Mouse (Mus musculus) spleen, adult 2 months (tissue): Measurements from ENCODE around the gene Pitpna. TPM values are rescaled to one million over a fixed set of nuclear protein-coding genes. Genes with fewer than 3 reads are reported as not detected.

Source experiments
- DNase-seq, 2 experiments: peaks; one replicate each; pipeline versions ENCODE4 v3.0.0 to v3.0.0-alpha.2; 2012 to 2021; ENCODE audit warnings: low spot score in 2 of 2, low read depth in 1 of 2
- H3K27ac ChIP-seq: fragments of 200-500 bp; 2 replicates; pipeline ENCODE4 v1.5.1; 2012; ENCODE audit warnings: low read length, inconsistent platforms; ENCODE audit not compliant: insufficient read depth
- H3K27me3 ChIP-seq: fragments of 200-500 bp; 2 replicates; pipeline ENCODE4 v1.6.1; 2012; ENCODE audit warnings: mild to moderate bottlenecking, moderate library complexity, low read length, inconsistent platforms; ENCODE audit not compliant: control insufficient read depth, insufficient read depth
- H3K36me3 ChIP-seq: fragments of 200-500 bp; 2 replicates; pipeline ENCODE4 v1.6.1; 2012; ENCODE audit warnings: mild to moderate bottlenecking, low read length, inconsistent platforms; ENCODE audit not compliant: control insufficient read depth, insufficient read depth
- H3K4me1 ChIP-seq: fragments of 200-500 bp; 2 replicates; pipeline ENCODE4 v1.6.1; 2011; ENCODE audit warnings: inconsistent platforms; ENCODE audit not compliant: control insufficient read depth, insufficient read depth, insufficient read length
- H3K4me3 ChIP-seq: fragments of 200-500 bp; 2 replicates; pipeline ENCODE4 v1.5.1; 2011; ENCODE audit warnings: mild to moderate bottlenecking, inconsistent platforms; ENCODE audit not compliant: insufficient read depth, insufficient read length; ENCODE audit errors: extremely low read depth
- CTCF ChIP-seq: fragments of 200-500 bp; IDR thresholded peaks from 2 replicates; pipeline ENCODE4 v1.5.1; 2011; ENCODE audit warnings: mild to moderate bottlenecking, inconsistent platforms; ENCODE audit not compliant: insufficient read depth, insufficient read length, insufficient replicate concordance; ENCODE audit errors: extremely low read depth
- POLR2A ChIP-seq: fragments of 200-500 bp; IDR thresholded peaks from 2 replicates; pipeline ENCODE4 v1.6.1; 2011; ENCODE audit warnings: low read depth, low read length, inconsistent platforms
- WGBS: fragments of 180-500 bp; shearing (Covaris S2); methylation state at CpG from one replicate; pipeline ENCODE4 v1.1.7; 2018; 5-methylcytosine and 5-hydroxymethylcytosine counted together
- polyA plus RNA-seq: library from polyadenylated mRNA; depleted of rRNA; stranded (reverse); fragments of >200 nt; gene quantifications from 2 replicates; pipeline ENCODE4 v1.2.3, GENCODE M21; 2012

Gene Pitpna
- polyA plus RNA-seq, 1 experiment, result 51.7 TPM

- peaks cover 6% of the 10 kb centered on the region; the same call in 1 of the 2 replicates for H3K4me1 ChIP-seq
- WGBS, result 13% methylated on average over 13 of the region's 13 CpGs
- DNase-seq, result peak in 1 of 2 experiments; percentile 46
- no peak overlapping the region for H3K27ac ChIP-seq
- H3K4me3 ChIP-seq, result peak overlapping the region; percentile 88; the same call in 1 of the 2 replicates
- H3K36me3 ChIP-seq, result peaks cover 24% of the 10 kb centered on the region
- TF ChIP-seq POLR2A (no peak), CTCF (peak; percentile 9; the same call in 1 of the 2 replicates)
- no peaks in the 10 kb centered on the region for H3K27me3 ChIP-seq
Observed at GRCm38 (mm10) chr11:75631561-75632225, 43.8 kb downstream of the Pitpna start.

- no peak overlapping the region for H3K27ac ChIP-seq
- H3K4me3 ChIP-seq, result no peak overlapping the region
- peaks cover 21% of the 10 kb centered on the region for H3K36me3 ChIP-seq
- no peak for TF ChIP-seq CTCF
- TF ChIP-seq POLR2A, result no peak
- no peaks in the 10 kb centered on the region for H3K27me3 ChIP-seq
- 91% methylated on average over 5 of the region's 5 CpGs for WGBS
- DNase-seq, result no peak
- H3K4me1 ChIP-seq, result peaks cover 6% of the 10 kb centered on the region; the same call in 1 of the 2 replicates
Observed at GRCm38 (mm10) chr11:75632921-75633320, 45.0 kb downstream of the Pitpna start.

- no peak overlapping the region for H3K27ac ChIP-seq
- peaks cover 6% of the 10 kb centered on the region; the same call in 1 of the 2 replicates for H3K4me1 ChIP-seq
- H3K36me3 ChIP-seq, result peaks cover 24% of the 10 kb centered on the region
- DNase-seq, result no peak
- WGBS, result 95% methylated on average over 3 of the region's 3 CpGs
- TF ChIP-seq CTCF (no peak), POLR2A (no peak)
- no peak overlapping the region for H3K4me3 ChIP-seq
- no peaks in the 10 kb centered on the region for H3K27me3 ChIP-seq
Observed at GRCm38 (mm10) chr11:75634801-75635200, 46.9 kb downstream of the Pitpna start.

- Histone ChIP-seq H3K36me3 (peaks cover 25% of the 10 kb centered on the region), H3K4me1 (peaks cover 6% of the 10 kb centered on the region; the same call in 1 of the 2 replicates), H3K27ac (no peak overlapping the region), H3K4me3 (no peak overlapping the region), H3K27me3 (no peaks in the 10 kb centered on the region)
- no peak for DNase-seq
- 90% methylated on average over 11 of the region's 11 CpGs for WGBS
- TF ChIP-seq POLR2A (no peak), CTCF (no peak)
Observed at GRCm38 (mm10) chr11:75635315-75635714, 47.4 kb downstream of the Pitpna start.

- Histone ChIP-seq H3K27ac (no peak overlapping the region), H3K4me1 (peaks cover 6% of the 10 kb centered on the region; the same call in 1 of the 2 replicates), H3K36me3 (peaks cover 13% of the 10 kb centered on the region), H3K4me3 (no peak overlapping the region), H3K27me3 (no peaks in the 10 kb centered on the region)
- DNase-seq, result no peak
- TF ChIP-seq CTCF, result no peak
- TF ChIP-seq POLR2A, result no peak
- 90% methylated on average over 5 of the region's 5 CpGs for WGBS
Observed at GRCm38 (mm10) chr11:75643323-75643722, 55.4 kb downstream of the Pitpna start.

GRCm38 (mm10) chr11:75644684-75645083 lies 56.8 kb downstream of the Pitpna start:
- Histone ChIP-seq H3K27me3 (no peaks in the 10 kb centered on the region), H3K27ac (0 out of 2 replicates have a peak overlapping the region, but pooled peaks have one; percentile 12), H3K4me3 (no peak overlapping the region), H3K36me3 (peaks cover 9% of the 10 kb centered on the region), H3K4me1 (peaks cover 14% of the 10 kb centered on the region)
- no peak for TF ChIP-seq CTCF
- no peak for TF ChIP-seq POLR2A
- DNase-seq, result no peak
- WGBS, result 19% methylated on average over 9 of the region's 9 CpGs

- Histone ChIP-seq H3K4me3 (no peak overlapping the region), H3K4me1 (peaks cover 22% of the 10 kb centered on the region)
Observed at GRCm38 (mm10) chr11:75647681-75648211, 59.8 kb downstream of the Pitpna start.

More at GRCm38 (mm10) chr11:75647681-75648211, 59.8 kb downstream of the Pitpna start:
- TF ChIP-seq POLR2A (no peak), CTCF (no peak)
- 79% methylated on average over 6 of the region's 6 CpGs for WGBS
- Histone ChIP-seq H3K27me3 (no peaks in the 10 kb centered on the region), H3K36me3 (peaks cover 6% of the 10 kb centered on the region), H3K27ac (no peak overlapping the region)
- DNase-seq, result no peak
